In genomic region chr3:49641411-49641810, GRCm38 (mm10) we compare ENCODE assay signal across 8 mouse cellular contexts.
DNase-seq lines count a peak whose midpoint lies in the region; ATAC-seq and TF ChIP-seq lines count a peak whose summit lies in the region.

No protein-coding gene starts in this region.

- 45% methylated on average over 1 of the region's 1 CpGs for WGBS in stomach, embryonic 14.5 days
- WGBS in stomach, postnatal 0 days, result 64% methylated on average over 1 of the region's 1 CpGs
- 33% methylated on average over 1 of the region's 1 CpGs for WGBS in limb, embryonic 13.5 days

- H3K27me3 ChIP-seq in stomach, embryonic 14.5 days (ENCODE audit: control insufficient read depth, insufficient read depth, low read length), result no peaks in the 10 kb centered on the region
- no peaks in the 10 kb centered on the region for H3K27me3 ChIP-seq in stomach, postnatal 0 days (ENCODE audit: control insufficient read depth, insufficient read depth, low read length)
- no peaks in the 10 kb centered on the region for H3K27me3 ChIP-seq in limb, embryonic 13.5 days

- peak overlapping the region; percentile 55; the same call in 1 of the 2 replicates for H3K27ac ChIP-seq in stomach, embryonic 14.5 days (ENCODE audit: low read length)
- no peak overlapping the region for H3K27ac ChIP-seq in stomach, postnatal 0 days (replicated peaks)
- H3K27ac ChIP-seq in limb, embryonic 13.5 days, result peak overlapping the region; percentile 55; the same call in 1 of the 2 replicates

- H3K4me2 ChIP-seq in stomach, embryonic 14.5 days (replicated peaks; ENCODE audit: low read depth, low read length), result no peak overlapping the region
- H3K4me2 ChIP-seq in stomach, postnatal 0 days (replicated peaks; ENCODE audit: low read depth), result no peak overlapping the region
- no peak overlapping the region for H3K4me2 ChIP-seq in limb, embryonic 13.5 days (replicated peaks)

- TF ChIP-seq EP300 in stomach, postnatal 0 days (optimal IDR thresholded peaks at IDR 0.05), result no peak

- H3K9me3 ChIP-seq in stomach, embryonic 14.5 days (ENCODE audit: control insufficient read depth, low read depth, low read length), result no peaks in the 10 kb centered on the region
- no peaks in the 10 kb centered on the region for H3K9me3 ChIP-seq in stomach, postnatal 0 days (ENCODE audit: control insufficient read depth, low read length)
- no peaks in the 10 kb centered on the region for H3K9me3 ChIP-seq in limb, embryonic 13.5 days

- intact Hi-C loops in heart, postnatal 25 days (cut with DNase I), result loop anchor here (10.0 kb wide), 1 partner anchor 113 kb away; the partner anchor contains the start of gene Pcdh18

- peak; percentile 86 for DNase-seq in heart, adult 11 months
- DNase-seq in heart, postnatal 25 days (ENCODE audit: low spot score), result no peak
- no peak for DNase-seq in stomach, postnatal 0 days (ENCODE audit: low spot score)
- DNase-seq in kidney, postnatal 10 days, result no peak
- no peak for DNase-seq in cerebellum, postnatal 25 days
- DNase-seq in layer of hippocampus, postnatal 25 days (ENCODE audit: extremely low spot score in 1 of 2, low spot score in 1 of 2), result no peak

- ATAC-seq in stomach, embryonic 14.5 days (ENCODE audit: insufficient number of reproducible peaks, insufficient read depth, low FRiP score, low read depth), result no peak
- ATAC-seq in stomach, postnatal 0 days (ENCODE audit: low FRiP score, low TSS enrichment), result no peak
- no peak for ATAC-seq in limb, embryonic 13.5 days (ENCODE audit: low FRiP score, low read depth)

- TF ChIP-seq CTCF in stomach, postnatal 0 days (IDR thresholded peaks at IDR 0.05; ENCODE audit: low read depth), result no peak

- H3K9ac ChIP-seq in stomach, embryonic 14.5 days (replicated peaks; ENCODE audit: low read depth, low read length), result no peak overlapping the region
- H3K9ac ChIP-seq in stomach, postnatal 0 days (ENCODE audit: low read length), result no peak overlapping the region
- no peak overlapping the region for H3K9ac ChIP-seq in limb, embryonic 13.5 days

- no peak overlapping the region for H3K4me3 ChIP-seq in stomach, embryonic 14.5 days (ENCODE audit: low read depth, low read length)
- H3K4me3 ChIP-seq in stomach, postnatal 0 days (ENCODE audit: low read depth, low read length), result no peak overlapping the region
- no peak overlapping the region for H3K4me3 ChIP-seq in limb, embryonic 13.5 days

- H3K4me1 ChIP-seq in stomach, embryonic 14.5 days (ENCODE audit: control insufficient read depth, insufficient read depth, low read length), result no peaks in the 10 kb centered on the region
- H3K4me1 ChIP-seq in stomach, postnatal 0 days (replicated peaks; ENCODE audit: control insufficient read depth, insufficient read depth), result no peaks in the 10 kb centered on the region
- H3K4me1 ChIP-seq in limb, embryonic 13.5 days, result peaks cover 20% of the 10 kb centered on the region

- no peaks in the 10 kb centered on the region for H3K36me3 ChIP-seq in stomach, embryonic 14.5 days (ENCODE audit: control insufficient read depth, insufficient read depth, low read length)
- no peaks in the 10 kb centered on the region for H3K36me3 ChIP-seq in stomach, postnatal 0 days (ENCODE audit: control insufficient read depth, insufficient read depth, low read length)
- H3K36me3 ChIP-seq in limb, embryonic 13.5 days, result no peaks in the 10 kb centered on the region
